Mouse (Mus musculus) gastrocnemius, adult 2 months (tissue): ENCODE data around the gene Son. TPM values are rescaled to one million over a fixed set of nuclear protein-coding genes. Genes with fewer than 3 reads are reported as not detected.
A peak's percentile ranks its signal among the peaks of the same experiment; 100 is the strongest.

ENCODE experiments used
- DNase-seq: peaks from one replicate; pipeline ENCODE4 v3.0.0; 2022
- H3K27ac ChIP-seq: fragments of 200-600 bp; 2 replicates; pipeline ENCODE4 v1.8.1; 2022; ENCODE audit warnings: mild to moderate bottlenecking
- H3K4me3 ChIP-seq: fragments of 200-600 bp; 2 replicates; pipeline ENCODE4 v1.8.1; 2022; ENCODE audit warnings: mild to moderate bottlenecking, moderate library complexity
- CTCF ChIP-seq: fragments of 200-600 bp; IDR thresholded peaks from 2 replicates; pipeline ENCODE4 v1.8.1; 2022; ENCODE audit warnings: antibody characterized with exemption, mild to moderate bottlenecking, moderate library complexity
- intact Hi-C: fragments of 180-260 bp; cut with DNase I; formaldehyde crosslinking; loops from one replicate; pipeline ENCODE4 v1.15.1; 2025
- total RNA-seq, 2 experiments: library from RNA; stranded (reverse); gene quantifications; 2 replicates each; pipeline ENCODE4 v1.2.3; 2021

Son gene
- total RNA-seq, 2 experiments from 2014 or later: 113 to 116 TPM

DNA sequence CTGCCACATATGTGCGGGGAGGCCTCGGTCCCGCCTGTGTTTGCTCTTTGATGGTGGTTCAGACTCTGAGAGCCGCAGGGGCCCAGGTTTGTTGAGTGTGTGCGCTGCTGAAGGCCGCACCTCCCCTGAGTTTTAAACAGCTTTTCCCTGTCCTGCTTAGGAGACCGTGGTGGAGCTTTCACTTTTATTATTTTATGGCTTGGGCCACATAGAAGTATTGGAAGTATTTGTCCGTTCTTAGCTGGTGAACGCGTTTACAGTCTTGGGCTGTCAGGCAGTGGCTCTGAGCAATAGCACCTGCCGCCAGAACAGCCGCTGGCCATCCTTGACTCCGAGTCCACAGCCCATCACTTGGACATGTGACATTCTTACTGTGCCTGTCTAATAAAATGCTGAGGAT lies 54.6 kb downstream of the Son start:
- TF ChIP-seq CTCF: no peak
- DNase-seq: no peak
- H3K27ac ChIP-seq: no peak overlapping the region
- intact Hi-C loops: no loop called here
- H3K4me3 ChIP-seq: no peak overlapping the region

GRCm38 (mm10) chr16:91702771-91703188 lies 55.5 kb downstream of the Son start:
- DNase-seq: no peak
- H3K27ac ChIP-seq: no peak overlapping the region
- no peak overlapping the region for H3K4me3 ChIP-seq
- intact Hi-C loops: no loop called here
- no peak for TF ChIP-seq CTCF

- TF ChIP-seq CTCF: no peak
- intact Hi-C loops: no loop called here
- Histone ChIP-seq H3K4me3 (no peak overlapping the region), H3K27ac (no peak overlapping the region)
- no peak for DNase-seq
Observed at GRCm38 (mm10) chr16:91704603-91705340, 57.5 kb downstream of the Son start.

GRCm38 (mm10) chr16:91710241-91710640 lies 62.9 kb downstream of the Son start:
- intact Hi-C loops: no loop called here
- Histone ChIP-seq H3K27ac (no peak overlapping the region), H3K4me3 (no peak overlapping the region)
- no peak for TF ChIP-seq CTCF
- no peak for DNase-seq

GRCm38 (mm10) chr16:91716927-91717349 lies 69.6 kb downstream of the Son start:
- no peak for DNase-seq
- intact Hi-C loops: no loop called here

DNA sequence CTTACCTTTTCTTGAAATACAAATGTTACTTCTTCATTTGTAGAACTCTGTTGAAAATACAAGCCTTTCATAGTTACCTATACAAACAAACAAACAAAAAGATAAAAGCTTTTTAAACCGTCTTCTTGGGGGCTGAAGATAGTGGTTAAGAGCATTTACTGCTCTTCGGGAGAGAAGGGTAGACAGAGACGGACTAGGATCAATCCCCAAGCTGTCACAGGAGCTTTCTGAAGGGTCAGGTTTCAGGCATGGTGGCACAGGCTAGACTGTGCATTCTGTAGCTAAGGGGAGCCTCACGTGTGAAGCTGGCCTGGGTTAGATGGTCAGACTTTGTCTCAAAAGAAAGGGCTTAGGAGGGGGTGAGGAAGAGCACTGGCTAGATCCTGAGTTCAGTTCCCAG lies 70.1 kb downstream of the Son start:
- TF ChIP-seq CTCF: no peak
- intact Hi-C loops: no loop called here
- DNase-seq: no peak
- Histone ChIP-seq H3K4me3 (no peak overlapping the region), H3K27ac (no peak overlapping the region)

More at GRCm38 (mm10) chr16:91716927-91717349, 69.6 kb downstream of the Son start:
- H3K4me3 ChIP-seq: no peak overlapping the region
- no peak for TF ChIP-seq CTCF
- no peak overlapping the region for H3K27ac ChIP-seq

DNA sequence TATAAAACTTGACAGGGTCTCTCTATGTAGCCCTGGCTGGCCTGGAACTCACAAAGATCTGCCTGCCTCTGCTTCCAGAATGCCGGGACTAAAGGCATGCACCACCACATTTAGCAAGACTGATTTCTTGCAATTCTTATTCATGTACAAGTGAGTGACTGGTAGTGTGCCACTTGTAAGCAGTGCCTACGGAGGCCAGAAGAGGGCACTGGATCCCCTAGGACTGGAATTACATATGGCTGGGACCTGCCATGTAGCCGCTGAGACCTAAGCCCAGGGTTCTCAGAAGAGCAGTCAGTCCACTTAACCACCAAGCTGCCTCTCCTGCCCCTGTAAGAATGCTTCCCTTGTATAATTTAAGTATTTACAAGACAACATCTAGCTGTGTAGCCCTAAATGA lies 76.9 kb downstream of the Son start:
- no peak overlapping the region for H3K4me3 ChIP-seq
- peak; percentile 96 for TF ChIP-seq CTCF
- DNase-seq: peak; percentile 76
- no peak overlapping the region for H3K27ac ChIP-seq
- intact Hi-C loops: loop anchor here (1.0 kb wide), 1 partner anchor 193 kb away; no protein-coding TSS in a partner anchor

- Histone ChIP-seq H3K27ac (peak overlapping the region; percentile 93), H3K4me3 (peak overlapping the region; percentile 82)
- no peak for DNase-seq
- intact Hi-C loops: loop anchor here (5.0 kb wide), 2 partner anchors 80 to 155 kb away; partner anchors contain the start of genes Gart and Son
- TF ChIP-seq CTCF: no peak
Observed at GRCm38 (mm10) chr16:91727433-91727832, 80.1 kb downstream of the Son start.

DNA sequence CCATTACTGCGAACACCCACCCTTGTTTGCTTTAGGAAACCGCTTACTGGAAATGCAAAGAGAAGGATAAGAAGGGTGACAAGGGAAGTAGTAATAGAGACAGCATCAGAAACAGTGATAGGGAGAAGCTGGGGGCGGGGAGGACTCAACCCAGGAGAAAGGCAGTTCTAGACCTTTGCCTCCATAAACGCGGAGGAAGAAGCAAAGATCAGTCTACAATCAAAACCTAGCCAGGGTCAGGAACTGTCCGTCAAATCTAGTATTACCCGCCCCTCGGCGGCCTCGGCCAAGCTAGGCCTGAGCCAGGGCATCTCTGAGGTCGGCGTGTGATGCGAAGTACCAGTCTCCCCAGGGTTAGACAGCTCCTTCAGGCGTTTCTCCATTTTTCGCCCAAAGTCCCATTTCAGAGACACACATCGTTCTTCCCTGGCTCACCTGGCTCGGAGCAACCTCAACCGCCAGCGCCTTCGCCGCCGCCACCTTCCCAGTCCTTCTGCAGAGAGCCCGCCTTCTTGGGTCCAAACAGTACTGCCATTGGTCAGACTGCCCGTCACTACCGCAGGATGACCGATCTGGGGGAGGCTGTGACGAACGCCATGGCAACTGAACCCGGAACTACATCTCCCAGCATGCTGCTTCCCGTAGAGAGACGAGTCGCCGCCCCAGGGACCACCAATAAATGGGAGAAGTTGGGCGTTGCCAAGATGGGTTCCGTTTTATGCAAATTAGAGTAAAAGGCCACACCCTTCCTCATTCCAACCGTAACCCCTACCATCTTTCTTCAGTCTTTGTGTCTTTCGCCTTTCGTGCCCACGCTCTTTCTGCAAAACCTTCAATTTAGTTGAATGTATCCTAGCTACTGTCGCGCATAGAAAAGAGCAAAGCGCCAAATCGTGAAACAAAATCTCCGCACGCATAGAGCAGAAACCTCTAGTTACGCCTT lies 81.1 kb downstream of the Son start, which contains the start of gene Cryzl1:
Gene Cryzl1 (minus strand): TSS at position 853 of the 943 bp plus-strand sequence.
- Histone ChIP-seq H3K27ac (peak within 1 kb of the TSS; percentile 93), H3K4me3 (peak within 1 kb of the TSS; percentile 82)
- intact Hi-C loops: loop anchor here (5.0 kb wide), 2 partner anchors 81 to 154 kb away; partner anchors contain the start of genes Gart and Son
- DNase-seq: peak; percentile 99
- TF ChIP-seq CTCF: no peak

Other genes starting within 250 kb of the Son start
- gene Il10rb, start 241.3 kb upstream of the Son start, total RNA-seq: 1 to 10 TPM; 6.2 to 7.9 TPM
- 10 to 100 TPM; 12.6 to 15.1 TPM for gene Ifnar1, start 162.3 kb upstream of the Son start, total RNA-seq
- gene Ifngr2, start 100.4 kb upstream of the Son start, total RNA-seq: 10 to 100 TPM; 55.2 to 55.5 TPM
- gene Tmem50b, start 49.7 kb upstream of the Son start, total RNA-seq: 10 to 100 TPM; 16.0 to 17.7 TPM
- 10 to 100 TPM; 15.8 to 21.8 TPM for gene Dnajc28, start 28.5 kb upstream of the Son start, total RNA-seq
- 10 to 100 TPM; 58.4 to 66.2 TPM for gene Gart, start 554 bp upstream of the Son start, total RNA-seq
- gene Donson, start 41.3 kb downstream of the Son start, total RNA-seq: 1 to 10 TPM in 1 of 2 experiments, under 1 TPM in 1; 0.92 to 1.6 TPM
- gene Cryzl1, start 81.5 kb downstream of the Son start, total RNA-seq: 10 to 100 TPM; 17.7 to 18.1 TPM
- gene Itsn1, start 81.8 kb downstream of the Son start, total RNA-seq: 10 to 100 TPM; 60.2 to 66.1 TPM